Mouse (Mus musculus) frontal cortex, postnatal 10 days (tissue): ENCODE measurements around the gene Gpr26.

Experiments used
- DNase-seq, 2 experiments: peaks; one replicate each; pipeline ENCODE4 v3.0.0; 2022; ENCODE audit warnings: low spot score in 2 of 2, mixed read lengths in 1 of 2

Gene Gpr26

DNA sequence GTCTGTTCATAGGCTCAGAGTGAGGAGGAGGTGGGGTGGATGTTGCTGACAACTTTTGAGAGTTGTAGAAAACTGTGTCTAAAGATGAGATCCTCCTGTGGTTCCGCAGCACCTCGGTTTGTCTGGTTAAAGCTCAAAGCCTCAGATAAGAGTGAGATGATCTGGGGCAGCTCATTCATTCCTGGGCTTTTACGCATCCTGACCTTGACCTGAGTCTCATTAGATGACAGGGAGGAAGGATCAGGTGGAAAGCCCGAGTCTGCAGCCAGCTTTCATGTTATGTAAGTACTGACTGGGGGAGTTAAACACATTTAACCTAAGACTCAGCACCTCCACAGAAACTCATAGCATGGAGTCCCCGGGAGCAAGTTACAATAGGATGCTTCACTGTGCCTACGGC is 60.4 kb downstream of the Gpr26 start:
- no peak for DNase-seq

- DNase-seq, result no peak
Observed at GRCm38 (mm10) chr7:132031940-132032531, 65.8 kb downstream of the Gpr26 start.
